Mouse (Mus musculus) heart, postnatal 0 days (tissue): Measurements from ENCODE around the gene Scaf8. TPM values are rescaled to one million over a fixed set of nuclear protein-coding genes. Genes with fewer than 3 reads are reported as not detected.

Experiments used
- ATAC-seq: fragments of 200-750 bp; cut with Nextera tagmentation; 2 replicates; pipeline ENCODE4 v1.8.0; 2017; ENCODE audit warnings: low read depth, moderate number of reproducible peaks, moderate library complexity; ENCODE audit not compliant: insufficient read depth
- DNase-seq: peaks from one replicate; pipeline ENCODE4 v3.0.0-alpha.2; 2016; ENCODE audit warnings: low spot score
- H3K27ac ChIP-seq: fragments of 300-500 bp; sonication (generic); 2 replicates; pipeline ENCODE4 v1.5.1; 2014; ENCODE audit warnings: low read depth, mild to moderate bottlenecking
- H3K27me3 ChIP-seq: fragments of 300-500 bp; sonication (generic); 2 replicates; pipeline ENCODE4 v1.6.1; 2014; ENCODE audit warnings: low read length, mixed read lengths; ENCODE audit not compliant: control insufficient read depth, insufficient read depth
- H3K36me3 ChIP-seq: fragments of 300-500 bp; sonication (generic); replicated peaks from 2 replicates; pipeline ENCODE4 v1.6.1; 2014; ENCODE audit warnings: low read length, mixed read lengths; ENCODE audit not compliant: control insufficient read depth, insufficient read depth
- H3K4me1 ChIP-seq: fragments of 300-500 bp; sonication (generic); 2 replicates; pipeline ENCODE4 v1.6.1; 2014; ENCODE audit warnings: antibody characterized with exemption; ENCODE audit not compliant: control insufficient read depth, insufficient read depth
- H3K4me2 ChIP-seq: fragments of 300-500 bp; sonication (generic); 2 replicates; pipeline ENCODE4 v1.6.1; 2014; ENCODE audit warnings: low read depth, mild to moderate bottlenecking, low read length, moderate library complexity
- H3K4me3 ChIP-seq: fragments of 300-500 bp; sonication (generic); 2 replicates; pipeline ENCODE4 v1.5.1; 2014; ENCODE audit warnings: low read depth, low read length
- H3K9ac ChIP-seq: fragments of 300-500 bp; sonication (generic); replicated peaks from 2 replicates; pipeline ENCODE4 v1.6.1; 2014; ENCODE audit warnings: low read depth, low read length, mixed read lengths
- H3K9me3 ChIP-seq: fragments of 300-500 bp; sonication (generic); replicated peaks from 2 replicates; pipeline ENCODE4 v1.6.1; 2016; ENCODE audit warnings: low read length; ENCODE audit not compliant: control insufficient read depth
- CTCF ChIP-seq: IDR thresholded peaks from 2 replicates; pipeline ENCODE4 v1.5.1; 2016; ENCODE audit warnings: antibody characterized with exemption, control low read depth, low read depth
- EP300 ChIP-seq: IDR thresholded peaks from 2 replicates; pipeline ENCODE4 v1.6.1; 2016; ENCODE audit warnings: antibody characterized with exemption, low read depth
- WGBS: fragments of 180-500 bp; shearing (Covaris S2); extraction: QIAGEN DNeasy Blood & Tissue Kit; methylation state at CpG from one replicate; pipeline ENCODE4 v1.1.7; 2014; 5-methylcytosine and 5-hydroxymethylcytosine counted together
- polyA plus RNA-seq: library from polyadenylated mRNA; unstranded; fragments of >200 nt; fragmentation: Nextera tagmentation; extraction: Ambion mirVana; gene quantifications from 2 replicates; pipeline ENCODE4 v1.2.1, GENCODE M21; 2015
- total RNA-seq: library from RNA; depleted of rRNA; stranded (reverse); fragments of >200 nt; gene quantifications from 2 replicates; pipeline ENCODE4 v1.2.3, GENCODE M21; 2014; ENCODE audit warnings: low replicate concordance; rRNA removed

The Scaf8 gene
- total and polyA plus RNA-seq, 2 experiments from 2014 or later: 8.4 to 25.5 TPM

GRCm38 (mm10) chr17:3246665-3247370 lies 132.0 kb downstream of the Scaf8 start:
- TF ChIP-seq CTCF (no peak), EP300 (no peak)
- no peak overlapping the region for H3K4me3 ChIP-seq
- no peak for ATAC-seq
- no peak overlapping the region for H3K4me2 ChIP-seq
- no peak for DNase-seq
- H3K9ac ChIP-seq: no peak overlapping the region
- H3K4me1 ChIP-seq: peaks cover 18% of the 10 kb centered on the region
- 33% methylated on average over 7 of the region's 7 CpGs for WGBS
- H3K27me3 ChIP-seq: no peaks in the 10 kb centered on the region
- no peaks in the 10 kb centered on the region for H3K36me3 ChIP-seq
- no peaks in the 10 kb centered on the region for H3K9me3 ChIP-seq
- H3K27ac ChIP-seq: no peak overlapping the region

Other genes with a start within 250 kb of the Scaf8 start
- 3.6 and 4.1 TPM in 2 replicates for gene Tiam2, start 211.6 kb downstream of the Scaf8 start, total RNA-seq
- 1.7 and 1.9 TPM in 2 replicates for gene Tiam2, start 211.6 kb downstream of the Scaf8 start, polyA plus RNA-seq